Mouse (Mus musculus) right cerebral cortex, postnatal 36 days (tissue): ENCODE measurements around the gene Cldn17.

Experiments
- DNase-seq, 2 experiments: peaks; one replicate each; pipeline ENCODE4 v3.0.0; 2022; ENCODE audit warnings: low spot score in 2 of 2, mixed read lengths in 1 of 2

Cldn17 gene

DNA sequence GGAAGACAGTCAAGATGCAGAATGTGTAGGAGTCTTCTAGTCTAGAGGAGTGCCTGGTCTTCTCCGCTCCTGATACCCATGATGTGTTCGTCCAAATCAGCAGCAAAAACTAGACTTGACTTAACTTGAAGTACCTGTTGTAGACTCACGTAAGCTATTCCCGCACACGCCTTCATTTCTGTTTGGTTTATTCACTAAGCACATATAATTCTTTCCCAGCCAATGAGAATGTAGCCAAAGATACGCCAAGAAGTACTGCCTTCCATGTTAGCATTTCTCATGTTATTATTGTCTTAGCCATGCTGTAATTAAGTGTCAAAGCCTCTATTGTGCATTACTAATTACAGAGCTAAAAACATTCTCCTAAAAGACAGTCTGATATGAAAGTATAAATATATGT is at the start of gene Cldn17:
Gene Cldn17 (minus strand): TSS at position 101 of the 400 bp plus-strand sequence.
- DNase-seq: no peak

DNA sequence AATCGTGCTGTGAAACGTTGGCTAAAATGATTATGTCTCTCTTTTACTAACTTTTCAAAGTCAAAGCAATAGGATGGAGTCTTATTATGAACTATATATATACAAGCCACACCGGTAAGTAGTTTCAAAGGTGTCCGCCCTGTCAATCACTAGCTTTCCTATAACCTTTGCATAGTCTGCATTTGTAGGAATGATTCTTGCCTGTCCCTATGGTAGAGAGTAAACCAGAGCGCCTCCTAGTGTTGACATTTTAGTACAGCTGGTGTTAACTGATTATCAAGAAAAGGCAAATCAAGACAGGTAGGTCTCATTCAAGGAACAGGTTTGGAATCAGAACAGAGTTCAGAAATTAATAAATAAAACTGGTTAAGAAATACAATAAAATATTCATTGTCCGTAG is 35.7 kb upstream of the Cldn17 start:
- no peak for DNase-seq

DNA sequence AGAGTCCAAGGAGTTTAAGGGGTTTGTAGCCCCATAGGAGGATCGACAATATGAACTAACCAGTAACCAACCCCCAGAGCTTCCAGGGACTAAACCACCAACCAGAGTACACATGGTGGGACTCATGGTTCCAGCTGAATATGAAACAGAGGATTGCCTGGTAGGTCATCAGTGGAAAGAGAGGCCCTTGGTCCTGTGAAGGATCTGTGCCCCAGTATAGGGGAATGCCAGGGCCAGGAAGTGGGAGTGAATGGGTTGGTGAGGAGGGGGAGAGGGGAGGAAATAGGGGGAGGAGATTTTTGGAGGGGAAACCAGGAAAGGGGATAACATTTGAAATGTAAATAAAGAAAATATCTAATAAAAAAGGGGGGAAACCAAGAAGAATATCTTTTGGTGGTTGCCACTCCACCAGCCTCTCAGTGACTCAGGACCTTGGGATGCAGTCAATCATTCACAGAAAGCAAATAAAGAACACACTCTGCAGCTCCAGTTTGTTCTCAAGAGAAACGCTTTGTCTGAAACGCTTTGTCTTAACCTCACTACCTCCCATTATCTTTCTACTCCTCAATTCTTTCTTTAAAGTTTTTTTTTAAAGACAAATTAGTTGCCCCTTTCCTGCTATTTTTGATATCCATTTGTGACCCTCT is 33.2 kb upstream of the Cldn17 start:
- DNase-seq: no peak

GRCm38 (mm10) chr16:88511348-88511747 is 4.6 kb upstream of the Cldn17 start:
- no peak for DNase-seq

DNA sequence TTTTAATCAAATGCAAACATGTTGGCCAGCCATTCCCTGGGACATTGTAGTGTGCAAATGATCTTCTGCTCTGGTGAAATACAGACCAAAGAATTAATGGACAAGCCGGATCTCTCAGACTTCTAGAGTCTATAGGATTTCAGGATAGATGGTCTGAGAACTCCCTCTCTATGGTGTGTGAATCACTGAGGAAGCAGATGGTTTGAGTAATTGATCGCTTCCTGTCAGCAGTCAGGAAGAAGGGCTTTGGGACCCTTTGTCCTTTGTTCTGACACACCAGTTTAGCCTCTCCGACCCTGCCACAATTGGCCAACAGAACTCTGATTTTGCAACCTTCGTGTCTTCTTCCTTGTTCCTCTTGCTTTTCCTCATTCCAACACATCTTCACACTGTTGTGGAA is 1.4 kb upstream of the Cldn17 start:
- no peak for DNase-seq

DNA sequence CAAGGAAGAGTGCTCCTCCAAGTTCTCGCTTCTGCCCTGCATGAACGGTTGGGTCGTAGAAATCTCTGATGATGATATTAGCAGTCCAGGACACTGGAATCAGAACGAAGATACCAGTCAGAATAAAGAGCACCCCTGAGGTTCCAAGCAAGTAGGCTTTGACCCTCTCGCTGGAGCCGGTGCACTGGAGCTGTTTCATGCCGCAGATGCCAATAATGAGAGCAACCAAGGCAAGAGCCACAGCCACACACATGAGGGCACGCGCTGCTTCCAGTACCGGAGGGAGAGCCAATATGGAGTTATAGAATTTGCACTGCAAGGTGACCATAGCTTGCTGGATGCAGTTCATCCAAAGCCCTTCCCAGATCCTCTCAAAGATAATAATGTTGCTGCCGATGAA is 440 bp downstream of the Cldn17 start:
- DNase-seq: no peak

DNA sequence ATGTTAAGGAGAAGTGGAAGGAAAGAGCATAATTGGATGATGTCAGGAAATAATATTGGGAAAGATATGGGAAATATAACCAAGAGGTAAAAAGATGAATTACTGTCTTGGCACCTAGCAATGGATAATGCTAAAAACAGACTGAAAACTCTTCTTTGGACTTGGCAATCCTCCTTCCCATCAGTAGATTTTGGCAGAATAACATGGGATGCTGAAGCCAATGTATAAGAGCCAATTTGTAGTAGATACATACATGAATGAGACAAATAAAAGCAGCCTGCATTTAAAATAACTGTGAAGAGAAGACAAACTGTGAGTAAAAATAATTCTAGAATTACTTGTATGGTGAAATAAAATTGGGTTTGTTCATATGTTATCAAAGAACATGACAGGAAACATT is 18.7 kb downstream of the Cldn17 start:
- no peak for DNase-seq

DNA sequence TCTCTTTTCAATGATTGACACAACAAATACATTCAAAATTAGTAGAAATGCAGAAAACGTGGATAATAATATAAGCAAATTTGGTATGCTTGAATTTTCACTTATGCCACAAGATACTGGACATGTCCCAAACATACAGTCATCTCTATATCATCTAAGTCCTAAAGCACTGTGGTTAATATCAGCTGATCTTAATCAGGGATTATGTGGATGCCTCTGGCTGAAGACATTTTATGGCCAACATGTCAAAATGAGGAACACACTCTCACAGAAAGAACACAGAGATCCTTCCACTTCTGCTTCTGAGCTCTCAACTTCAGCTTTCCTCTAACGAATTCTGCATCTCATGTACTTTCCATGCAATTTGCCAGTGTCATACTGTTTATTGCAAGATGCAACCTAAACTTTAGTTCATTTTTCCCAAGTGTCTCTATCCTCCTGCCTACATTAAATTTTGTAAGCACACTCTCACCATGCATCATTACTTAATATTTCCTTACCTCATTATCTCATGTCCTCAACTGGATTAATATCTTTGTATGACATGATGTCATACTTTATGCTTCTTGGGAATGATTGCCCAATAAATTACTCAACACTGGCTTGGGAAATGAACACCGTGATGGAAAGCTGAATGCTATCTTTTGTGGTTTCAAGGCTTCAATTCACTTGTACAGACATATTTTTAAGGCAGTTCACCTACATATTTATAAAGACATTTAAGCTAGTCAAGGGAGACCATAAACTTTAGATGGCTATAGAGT is 26.6 kb downstream of the Cldn17 start:
- no peak for DNase-seq

DNA sequence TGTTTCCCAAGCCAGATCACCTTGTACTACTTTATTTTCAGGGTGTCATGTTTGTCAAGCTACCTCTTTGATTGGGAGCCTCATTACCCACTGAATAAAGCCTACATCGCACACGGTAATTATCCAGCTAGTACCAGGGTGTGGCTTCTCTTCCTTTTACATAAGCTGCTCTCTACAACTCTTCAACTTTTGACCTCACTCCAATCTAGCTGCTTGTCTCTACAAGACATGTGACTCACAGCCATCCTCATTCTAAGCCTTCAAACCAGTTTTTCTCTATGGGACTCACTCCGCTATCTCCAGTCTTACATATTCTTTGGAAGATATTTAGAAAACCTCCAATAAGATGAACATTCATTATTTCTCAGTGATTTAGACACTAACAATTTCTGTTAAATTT is 43.5 kb downstream of the Cldn17 start:
- no peak for DNase-seq
